In the genomic region with DNA sequence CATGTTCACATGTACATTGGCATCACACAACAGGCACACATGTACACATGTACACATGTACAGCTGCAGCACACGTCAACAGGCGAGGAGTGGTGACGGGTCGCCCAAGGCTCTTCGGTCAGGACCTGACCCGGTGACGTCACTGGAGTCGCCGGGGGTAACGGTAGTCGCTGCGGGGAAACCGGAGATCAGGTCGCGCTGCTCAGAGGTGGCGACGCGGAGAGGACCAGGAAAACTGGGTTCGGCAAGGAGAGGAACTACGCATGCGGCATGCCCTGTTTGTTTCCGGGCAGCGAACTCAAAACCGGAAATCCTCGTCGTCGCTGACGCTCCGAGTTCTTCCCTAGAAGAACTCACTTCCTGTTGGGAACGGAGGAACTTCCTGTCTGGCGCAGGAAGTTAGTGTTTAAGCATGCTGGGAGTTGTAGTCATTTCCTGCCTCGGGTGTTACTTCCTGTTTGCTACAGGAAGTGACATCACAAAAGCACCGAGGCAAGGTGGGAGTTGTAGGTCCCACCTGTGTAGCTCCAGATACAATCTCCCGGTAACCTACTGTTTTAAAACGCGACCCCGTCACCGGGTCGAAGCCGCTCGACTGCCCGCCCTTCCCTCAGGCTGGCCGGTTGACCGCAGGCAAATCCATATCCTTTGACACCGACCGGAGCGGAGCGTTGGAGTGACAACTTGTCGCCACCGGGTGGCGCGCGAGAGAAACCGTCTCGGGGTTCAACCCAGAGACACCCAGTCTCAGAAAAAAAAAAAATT, we compare ENCODE assay signal across 8 mouse cellular contexts.
DNase-seq lines count a peak whose midpoint lies in the region; ATAC-seq and TF ChIP-seq lines count a peak whose summit lies in the region.

No protein-coding gene starts in this region.

- no peaks in the 10 kb centered on the region for H3K4me1 ChIP-seq in ES-Bruce4 (ENCODE audit: control insufficient read depth, insufficient read depth, low read length)
- peaks cover 11% of the 10 kb centered on the region for H3K4me1 ChIP-seq in forebrain, embryonic 13.5 days
- H3K4me1 ChIP-seq in liver, postnatal 0 days (ENCODE audit: insufficient read depth): peaks cover 10% of the 10 kb centered on the region; the same call in 1 of the 2 replicates
- H3K4me1 ChIP-seq in neural tube, embryonic 14.5 days (ENCODE audit: control insufficient read depth, insufficient read depth, low read length): peaks cover 6% of the 10 kb centered on the region; the same call in 1 of the 2 replicates

- peak overlapping the region; percentile 70 for H3K4me2 ChIP-seq in forebrain, embryonic 13.5 days
- H3K4me2 ChIP-seq in liver, postnatal 0 days (ENCODE audit: low read depth, low read length): peak overlapping the region; percentile 73
- H3K4me2 ChIP-seq in neural tube, embryonic 14.5 days (ENCODE audit: low read depth, low read length): peak overlapping the region; percentile 91

- H3K9ac ChIP-seq in ES-Bruce4 (ENCODE audit: low read depth, poor library complexity, severe bottlenecking): no peak overlapping the region
- peak overlapping the region; percentile 70 for H3K9ac ChIP-seq in forebrain, embryonic 13.5 days
- peak overlapping the region; percentile 45 for H3K9ac ChIP-seq in liver, postnatal 0 days (replicated peaks)
- peak overlapping the region; percentile 52 for H3K9ac ChIP-seq in neural tube, embryonic 14.5 days (replicated peaks; ENCODE audit: low read depth, low read length)

- H3K27ac ChIP-seq in ES-Bruce4 (ENCODE audit: insufficient read depth, low read length): peak overlapping the region; percentile 59
- H3K27ac ChIP-seq in forebrain, embryonic 13.5 days: peak overlapping the region; percentile 84
- H3K27ac ChIP-seq in liver, postnatal 0 days (ENCODE audit: low read depth): peak overlapping the region; percentile 88
- peak overlapping the region; percentile 67 for H3K27ac ChIP-seq in neural tube, embryonic 14.5 days (ENCODE audit: low read depth, low read length)

- no peaks in the 10 kb centered on the region for H3K27me3 ChIP-seq in ES-Bruce4 (ENCODE audit: control insufficient read depth, insufficient read depth, low read length, poor library complexity, severe bottlenecking)
- H3K27me3 ChIP-seq in forebrain, embryonic 13.5 days: no peaks in the 10 kb centered on the region
- no peaks in the 10 kb centered on the region for H3K27me3 ChIP-seq in liver, postnatal 0 days (ENCODE audit: insufficient read depth, low read length)
- no peaks in the 10 kb centered on the region for H3K27me3 ChIP-seq in neural tube, embryonic 14.5 days (ENCODE audit: control insufficient read depth, insufficient read depth, low read length)

- WGBS in forebrain, embryonic 13.5 days: 1% methylated on average over 55 of the region's 55 CpGs
- under 1% methylated on average over 55 of the region's 55 CpGs for WGBS in large intestine, adult 2 months
- WGBS in liver, postnatal 0 days (ENCODE audit: insufficient replicate concordance): under 1% methylated on average over 55 of the region's 55 CpGs
- under 1% methylated on average over 55 of the region's 55 CpGs for WGBS in neural tube, embryonic 14.5 days

- intact Hi-C loops in heart, postnatal 10 days (cut with DNase I): loop anchor here (1.0 kb wide), 1 partner anchor 33 kb away; no protein-coding TSS in a partner anchor

- H3K36me3 ChIP-seq in ES-Bruce4 (ENCODE audit: control insufficient read depth, insufficient read depth, low read length, poor library complexity, severe bottlenecking): no peaks in the 10 kb centered on the region
- no peaks in the 10 kb centered on the region for H3K36me3 ChIP-seq in forebrain, embryonic 13.5 days (ENCODE audit: poor library complexity, severe bottlenecking)
- no peaks in the 10 kb centered on the region for H3K36me3 ChIP-seq in liver, postnatal 0 days (replicated peaks; ENCODE audit: insufficient read depth, low read length)
- no peaks in the 10 kb centered on the region for H3K36me3 ChIP-seq in neural tube, embryonic 14.5 days (ENCODE audit: control insufficient read depth, insufficient read depth, low read length)

- peak; percentile 98 for ATAC-seq in cerebellum, adult (ENCODE audit: insufficient number of reproducible peaks, low FRiP score, low TSS enrichment)
- ATAC-seq in forebrain, embryonic 13.5 days: peak; percentile 98
- ATAC-seq in liver, postnatal 0 days: peak; percentile 88
- peak; percentile 98 for ATAC-seq in neural tube, embryonic 14.5 days (ENCODE audit: low read depth)

- 0 out of 2 replicates have a peak, but pooled peaks have one; percentile 15 for TF ChIP-seq EP300 in ES-Bruce4 (IDR thresholded peaks at IDR 0.05; ENCODE audit: insufficient read depth, low read depth, low read length)
- TF ChIP-seq EP300 in liver, postnatal 0 days (IDR thresholded peaks at IDR 0.05; ENCODE audit: low read depth): peak; percentile 59

- TF ChIP-seq POLR2A in ES-Bruce4 (IDR thresholded peaks at IDR 0.05; ENCODE audit: insufficient read depth, low read length): no peak

- peak overlapping the region; percentile 72 for H3K4me3 ChIP-seq in ES-Bruce4 (ENCODE audit: low read depth, low read length)
- H3K4me3 ChIP-seq in forebrain, embryonic 13.5 days: peak overlapping the region; percentile 62
- peak overlapping the region; percentile 63 for H3K4me3 ChIP-seq in liver, postnatal 0 days (ENCODE audit: low read depth, low read length)
- H3K4me3 ChIP-seq in neural tube, embryonic 14.5 days (ENCODE audit: low read depth, low read length): peak overlapping the region; percentile 57

- H3K9me3 ChIP-seq in ES-Bruce4 (replicated peaks; ENCODE audit: control insufficient read depth, insufficient read depth, low read length, poor library complexity, severe bottlenecking): peaks cover 20% of the 10 kb centered on the region; the same call in 1 of the 2 replicates
- H3K9me3 ChIP-seq in forebrain, embryonic 13.5 days (replicated peaks): no peaks in the 10 kb centered on the region
- no peaks in the 10 kb centered on the region for H3K9me3 ChIP-seq in liver, postnatal 0 days (ENCODE audit: low read length)
- no peaks in the 10 kb centered on the region for H3K9me3 ChIP-seq in neural tube, embryonic 14.5 days (ENCODE audit: control insufficient read depth, low read length)

- peak; percentile 91 to 92 for DNase-seq in heart, postnatal 10 days
- DNase-seq in large intestine, adult 2 months (ENCODE audit: low read depth, low spot score): peak; percentile 97
- peak; percentile 90 for DNase-seq in liver, postnatal 0 days
- peak; percentile 95 for DNase-seq in testis, postnatal 10 days (ENCODE audit: low spot score)

- TF ChIP-seq CTCF in ES-Bruce4 (IDR thresholded peaks at IDR 0.05; ENCODE audit: low read depth, low read length): peak; percentile 67
- TF ChIP-seq CTCF in liver, postnatal 0 days (IDR thresholded peaks at IDR 0.05; ENCODE audit: low read depth): peak; percentile 87

Comparison
In these comparisons a context has a peak if more than half of its experiments do, and no peak if none do; other contexts are left out.
1. Peak in every context shown above with its lines: DNase-seq, ATAC-seq, H3K4me3 ChIP-seq and H3K27ac ChIP-seq.